ENCODE assay signal across 7 mouse cellular contexts in the genomic region with DNA sequence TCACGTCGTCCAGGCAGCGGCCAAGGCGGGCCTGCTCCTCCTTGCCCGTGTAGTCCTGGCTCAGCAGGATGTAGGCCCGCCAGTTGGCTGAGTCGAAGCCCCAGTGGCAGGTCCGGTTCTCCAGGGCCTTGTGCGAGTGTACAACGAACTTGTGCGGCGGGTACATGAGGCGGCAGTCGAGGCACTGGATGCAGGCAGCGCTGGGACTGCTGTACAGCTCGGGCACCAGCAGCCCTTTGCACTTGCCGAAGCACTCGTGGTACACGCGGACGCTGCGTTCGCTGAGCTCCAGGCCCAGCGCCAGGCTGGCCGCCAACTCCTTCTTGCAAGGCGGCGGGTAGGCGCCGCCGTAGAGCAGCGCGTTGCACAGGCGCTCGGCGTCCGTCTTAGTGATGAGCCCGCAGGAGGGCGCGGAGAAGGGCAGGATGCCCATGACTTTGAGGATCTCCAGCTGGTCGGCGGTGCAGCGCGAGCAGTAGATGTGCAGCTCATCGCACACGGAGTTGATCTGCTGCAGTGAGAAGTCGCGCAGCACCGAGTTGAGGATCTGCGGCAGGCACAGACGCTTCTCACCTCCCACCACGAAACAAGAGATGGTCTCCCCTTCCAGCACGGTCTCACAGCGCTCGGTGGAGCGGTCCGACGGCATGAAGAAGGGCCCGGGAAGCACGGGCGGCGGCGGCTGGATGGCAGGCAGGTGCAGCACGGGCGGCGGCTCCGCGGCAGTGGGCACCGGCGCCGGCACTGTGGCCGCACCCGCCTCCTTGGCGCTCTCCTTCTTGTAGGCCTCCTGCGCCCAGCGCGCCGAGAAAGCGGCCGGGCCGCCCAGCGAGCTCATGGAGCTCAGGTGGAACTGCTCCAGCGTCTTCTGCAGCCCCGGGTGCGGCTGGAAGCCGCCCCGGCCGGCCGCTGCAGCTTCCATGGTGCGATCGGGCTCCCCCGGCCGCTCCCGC. TPM values are rescaled to one million over a fixed set of nuclear protein-coding genes. Genes with fewer than 3 reads are reported as not detected.
DNase-seq lines count a peak whose midpoint lies in the region; ATAC-seq and TF ChIP-seq lines count a peak whose summit lies in the region.

No protein-coding gene starts in this region.

- no peak for TF ChIP-seq POLR2A in limb, embryonic 14.5 days (IDR thresholded peaks at IDR 0.05; ENCODE audit: borderline replicate concordance, extremely low read depth, insufficient read depth, insufficient read length)

- H3K36me3 ChIP-seq in limb, embryonic 14.5 days (ENCODE audit: control insufficient read depth, insufficient read depth, low read length): peaks cover 20% of the 10 kb centered on the region
- no peaks in the 10 kb centered on the region for H3K36me3 ChIP-seq in midbrain, embryonic 15.5 days (replicated peaks)

- DNase-seq in adrenal gland, adult 2 months: peak; percentile 88
- peak; percentile 54 for DNase-seq in embryo, embryonic 10 days (ENCODE audit: low spot score)
- DNase-seq in gastrocnemius, postnatal 4 days (ENCODE audit: low spot score in 2 of 2): peak; percentile 54 to 80
- DNase-seq in kidney, adult 11 months: peak; percentile 83
- DNase-seq in limb, embryonic 14.5 days (ENCODE audit: low spot score): no peak
- DNase-seq in spleen, postnatal 36 days (ENCODE audit: low spot score in 2 of 2): peak; percentile 50 to 51

- H3K9me3 ChIP-seq in limb, embryonic 14.5 days (ENCODE audit: control insufficient read depth, low read length): no peaks in the 10 kb centered on the region
- no peaks in the 10 kb centered on the region for H3K9me3 ChIP-seq in midbrain, embryonic 15.5 days

- peaks cover 39% of the 10 kb centered on the region for H3K4me1 ChIP-seq in limb, embryonic 14.5 days (ENCODE audit: control insufficient read depth, insufficient read depth, low read length)
- H3K4me1 ChIP-seq in midbrain, embryonic 15.5 days: peaks cover 49% of the 10 kb centered on the region

- H3K4me3 ChIP-seq in limb, embryonic 14.5 days (replicated peaks; ENCODE audit: low read length): peak overlapping the region; percentile 90
- H3K4me3 ChIP-seq in midbrain, embryonic 15.5 days: peak overlapping the region; percentile 85

- H3K27me3 ChIP-seq in limb, embryonic 14.5 days (ENCODE audit: control insufficient read depth, insufficient read depth, low read length): no peaks in the 10 kb centered on the region
- H3K27me3 ChIP-seq in midbrain, embryonic 15.5 days (replicated peaks): no peaks in the 10 kb centered on the region

- peak overlapping the region; percentile 98 for H3K4me2 ChIP-seq in limb, embryonic 14.5 days (replicated peaks; ENCODE audit: low read depth, low read length, severe bottlenecking)
- peak overlapping the region; percentile 95 for H3K4me2 ChIP-seq in midbrain, embryonic 15.5 days

- H3K9ac ChIP-seq in limb, embryonic 14.5 days (ENCODE audit: low read depth, low read length, severe bottlenecking): peak overlapping the region; percentile 94
- H3K9ac ChIP-seq in midbrain, embryonic 15.5 days: peak overlapping the region; percentile 88

- ATAC-seq in limb, embryonic 14.5 days (ENCODE audit: low FRiP score, low read depth): no peak
- no peak for ATAC-seq in midbrain, embryonic 15.5 days (replicated peaks)

- H3K27ac ChIP-seq in limb, embryonic 14.5 days (replicated peaks; ENCODE audit: low read depth, low read length): peak overlapping the region; percentile 94
- H3K27ac ChIP-seq in midbrain, embryonic 15.5 days: peak overlapping the region; percentile 82

- 0% methylated on average over 52 of the region's 93 CpGs for WGBS in limb, embryonic 14.5 days
- WGBS in midbrain, embryonic 15.5 days: under 1% methylated on average over 92 of the region's 93 CpGs

RNA-seq across cellular contexts. Expression of gene Ski, which starts 0.5 kb away (rescaled TPM):
- 10 to 100 TPM; 59.7 to 63.8 TPM for total RNA-seq in adrenal gland, adult 2 months (2021)
- polyA plus RNA-seq in adrenal gland, adult 2 months (2012; rRNA removed): 83.1 and 103 TPM in 2 replicates
- total RNA-seq in gastrocnemius, postnatal 4 days (2021): 100 to 1,000 TPM; 133 to 138 TPM
- polyA plus RNA-seq in limb, embryonic 14.5 days (2012; rRNA removed): 88.7 and 109 TPM in 2 replicates
- 44.0 and 47.5 TPM in 2 replicates for polyA plus RNA-seq in limb, embryonic 14.5 days (2014; fragmentation: Nextera tagmentation; extraction: Ambion mirVana)
- 10.1 and 10.8 TPM in 2 replicates for polyA plus RNA-seq in midbrain, embryonic 15.5 days (2015; fragmentation: Nextera tagmentation; extraction: Ambion mirVana)

RNA-seq across cellular contexts. Expression of gene Faap20, which starts 27.7 kb away (rescaled TPM):
- total RNA-seq in adrenal gland, adult 2 months (2021): 10 to 100 TPM; 40.3 to 57.3 TPM
- 106 and 127 TPM in 2 replicates for polyA plus RNA-seq in adrenal gland, adult 2 months (2012; rRNA removed)
- total RNA-seq in gastrocnemius, postnatal 4 days (2021): 10 to 100 TPM; 41.0 to 44.3 TPM
- 64.6 and 85.1 TPM in 2 replicates for polyA plus RNA-seq in limb, embryonic 14.5 days (2012; rRNA removed)
- polyA plus RNA-seq in limb, embryonic 14.5 days (2014; fragmentation: Nextera tagmentation; extraction: Ambion mirVana): 72.5 and 84.8 TPM in 2 replicates
- polyA plus RNA-seq in midbrain, embryonic 15.5 days (2015; fragmentation: Nextera tagmentation; extraction: Ambion mirVana): 78.5 and 87.4 TPM in 2 replicates
